Mouse (Mus musculus) erythroblast, embryonic 14.5 days (primary cell): ENCODE data around the gene Fam3b.

Source experiments
- GATA1 ChIP-seq: IDR thresholded peaks from 2 replicates; pipeline ENCODE4 v1.6.1; 2012; ENCODE audit warnings: low read length, inconsistent platforms, mixed read lengths
- TAL1 ChIP-seq: IDR thresholded peaks from 3 replicates; pipeline ENCODE4 v1.6.1; 2012; ENCODE audit warnings: low read length, inconsistent platforms, mixed read lengths

DNA sequence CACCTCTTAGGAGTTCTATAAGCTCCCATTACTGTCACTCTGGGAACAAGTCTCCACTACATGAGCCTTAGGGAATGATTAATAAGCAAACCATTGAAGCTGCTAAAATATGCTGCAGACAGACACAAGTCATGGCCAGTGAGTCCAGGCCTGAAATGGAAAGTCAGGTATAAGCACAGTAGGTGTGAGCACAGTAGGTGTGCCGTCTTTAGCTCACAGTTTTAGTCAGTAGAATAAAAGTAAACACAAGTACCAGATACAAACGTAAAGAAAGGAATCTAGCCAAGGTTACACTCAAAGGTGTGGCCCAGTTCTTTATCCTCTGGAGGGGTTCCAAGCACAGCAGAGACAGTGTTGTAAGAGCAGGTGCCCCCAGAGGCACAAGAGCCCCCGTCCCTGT is 47.1 kb downstream of the Fam3b start:
- TF ChIP-seq TAL1 (no peak), GATA1 (no peak)
